ENCODE assay signal across 5 mouse cellular contexts in genomic region chr17:8155982-8156381, GRCm38 (mm10). TPM values are rescaled to one million over a fixed set of nuclear protein-coding genes. Genes with fewer than 3 reads are reported as not detected.
DNase-seq lines count a peak whose midpoint lies in the region; ATAC-seq and TF ChIP-seq lines count a peak whose summit lies in the region.
"Not testable (repeated sequence)": the region's sequence is repeated elsewhere in the genome, so short reads cannot be mapped to it uniquely, and the experiment has no call there.
"Had no signal": no experiment of that assay in that cellular context is flagged by ENCODE, and none has a peak within 500 bp of the region (broad histone marks: within the 10 kb centered on the region; RNA-seq: fewer than 3 reads in every experiment).

No protein-coding gene starts in this region.

- H3K9ac ChIP-seq in kidney, embryonic 15.5 days; kidney, embryonic 16.5 days (replicated peaks; ENCODE audit: low read length); kidney, postnatal 0 days (ENCODE audit: low read depth, low read length): not testable (repeated sequence)

- not testable (repeated sequence) for DNase-seq in kidney, postnatal 0 days (ENCODE audit: low spot score)

- 80% methylated on average over 1 of the region's 8 CpGs for WGBS in kidney, embryonic 15.5 days
- no CpG with 5 or more reads among the region's 8 CpGs for WGBS in kidney, embryonic 16.5 days
- WGBS in kidney, postnatal 0 days: no CpG with 5 or more reads among the region's 8 CpGs

- not testable (repeated sequence) for H3K36me3 ChIP-seq in kidney, embryonic 15.5 days; kidney, embryonic 16.5 days (ENCODE audit: insufficient read depth, low read length); kidney, postnatal 0 days (ENCODE audit: insufficient read depth, low read length)

- H3K4me2 ChIP-seq in kidney, embryonic 15.5 days; kidney, embryonic 16.5 days (replicated peaks; ENCODE audit: low read depth, low read length); kidney, postnatal 0 days (ENCODE audit: low read length): not testable (repeated sequence)

- not testable (repeated sequence) for H3K9me3 ChIP-seq in kidney, embryonic 15.5 days (replicated peaks); kidney, embryonic 16.5 days (ENCODE audit: low read length); kidney, postnatal 0 days (replicated peaks; ENCODE audit: low read length)

- not testable (repeated sequence) for H3K27me3 ChIP-seq in kidney, embryonic 15.5 days; kidney, embryonic 16.5 days (ENCODE audit: insufficient read depth, low read length); kidney, postnatal 0 days (ENCODE audit: insufficient read depth, low read length)

- not testable (repeated sequence) for H3K4me1 ChIP-seq in kidney, embryonic 15.5 days; kidney, embryonic 16.5 days (ENCODE audit: insufficient read depth, low read length); kidney, postnatal 0 days (replicated peaks; ENCODE audit: insufficient read depth, low read length)

- TF ChIP-seq CTCF in kidney, postnatal 0 days (IDR thresholded peaks at IDR 0.05; ENCODE audit: low read depth): not testable (repeated sequence)

- not testable (repeated sequence) for H3K27ac ChIP-seq in kidney, embryonic 15.5 days; kidney, embryonic 16.5 days (ENCODE audit: low read length); kidney, postnatal 0 days

- H3K4me3 ChIP-seq in kidney, embryonic 15.5 days (replicated peaks); kidney, embryonic 16.5 days (ENCODE audit: low read length); kidney, postnatal 0 days (replicated peaks; ENCODE audit: low read depth, low read length): not testable (repeated sequence)

- peak; percentile 50; the same call in 1 of the 2 replicates for ATAC-seq in kidney, embryonic 15.5 days (replicated peaks; ENCODE audit: low FRiP score)
- 0 out of 2 replicates have a peak, but pooled peaks have one; percentile 29 for ATAC-seq in kidney, embryonic 16.5 days (ENCODE audit: low FRiP score, low TSS enrichment)
- peak; percentile 63 for ATAC-seq in kidney, postnatal 0 days (replicated peaks; ENCODE audit: low FRiP score, low read depth)

RNA-seq across cellular contexts. Expression of gene Rnaset2a, which starts 8.1 kb away (rescaled TPM):
- polyA plus RNA-seq in kidney, embryonic 15.5 days (2015; fragmentation: Nextera tagmentation; extraction: Ambion mirVana): 43.8 and 45.0 TPM in 2 replicates
- polyA plus RNA-seq in kidney, embryonic 16.5 days (2015; fragmentation: Nextera tagmentation; extraction: Ambion mirVana): 45.5 and 52.1 TPM in 2 replicates
- 92.4 and 98.7 TPM in 2 replicates for polyA plus RNA-seq in kidney, postnatal 0 days (2015; fragmentation: Nextera tagmentation; extraction: Ambion mirVana)

RNA-seq across cellular contexts. Expression of gene Gm49673, which starts 8.4 kb away (rescaled TPM):
- polyA plus RNA-seq in kidney, embryonic 15.5 days (2015; fragmentation: Nextera tagmentation; extraction: Ambion mirVana): 0.26 and 0.57 TPM in 2 replicates
- polyA plus RNA-seq in kidney, embryonic 16.5 days (2015; fragmentation: Nextera tagmentation; extraction: Ambion mirVana): 0.22 and 0.31 TPM in 2 replicates
- polyA plus RNA-seq in kidney, postnatal 0 days (2015; fragmentation: Nextera tagmentation; extraction: Ambion mirVana): 0.62 and 0.89 TPM in 2 replicates
- polyA plus RNA-seq: CD4-positive, CD25-positive, alpha-beta regulatory T cell, adult 4 months; G1E had no signal

RNA-seq across cellular contexts. Expression of gene Fgfr1op, which starts 9.3 kb away (rescaled TPM):
- polyA plus RNA-seq in kidney, embryonic 15.5 days (2015; fragmentation: Nextera tagmentation; extraction: Ambion mirVana): 38.7 and 42.0 TPM in 2 replicates
- polyA plus RNA-seq in kidney, embryonic 16.5 days (2015; fragmentation: Nextera tagmentation; extraction: Ambion mirVana): 42.5 and 44.4 TPM in 2 replicates
- 28.7 and 33.1 TPM in 2 replicates for polyA plus RNA-seq in kidney, postnatal 0 days (2015; fragmentation: Nextera tagmentation; extraction: Ambion mirVana)
